Mouse (Mus musculus) B cell, adult 2 months (primary cell): Measurements from ENCODE around the gene Mid1.
"Not testable (repeated sequence)": the region's sequence is repeated elsewhere in the genome, so short reads cannot be mapped to it uniquely, and the experiment has no call there.

Source experiments
- DNase-seq, 2 experiments: peaks; one replicate each; pipeline ENCODE4 v3.0.0; 2022

Gene Mid1

DNA sequence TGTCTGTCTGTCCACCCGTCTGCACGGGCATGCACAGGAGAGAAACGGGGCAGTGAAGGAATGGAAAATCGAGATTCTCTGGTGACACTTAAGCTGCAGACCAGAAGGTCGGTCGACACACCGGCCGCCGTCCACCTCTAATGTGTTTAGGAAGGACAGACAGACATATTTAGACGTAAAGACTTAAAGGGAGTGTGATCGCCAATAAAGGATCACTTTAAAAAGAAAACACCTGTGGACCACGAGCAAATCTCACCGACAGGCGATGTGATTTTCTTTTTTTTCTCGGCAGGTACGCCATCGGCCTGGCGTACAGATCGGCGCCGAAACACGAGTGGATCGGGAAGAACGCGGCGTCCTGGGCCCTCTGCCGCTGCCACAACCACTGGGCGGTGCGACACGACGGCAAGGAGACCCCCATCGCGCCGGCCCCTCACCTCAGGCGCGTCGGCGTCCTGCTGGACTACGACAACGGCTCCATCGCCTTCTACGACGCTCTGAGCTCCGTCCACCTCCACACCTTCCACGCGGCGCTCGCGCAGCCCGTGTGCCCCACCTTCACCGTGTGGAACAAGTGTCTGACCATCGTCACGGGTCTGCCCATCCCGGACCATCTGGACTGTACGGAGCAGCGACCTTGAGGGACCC is 303.7 kb downstream of the Mid1 start:
- DNase-seq, result peak; percentile 29 to 46

GRCm38 (mm10) chrX:169989219-169989595 is 304.2 kb downstream of the Mid1 start:
- DNase-seq, result peak in 1 of 2 experiments; percentile 43

DNA sequence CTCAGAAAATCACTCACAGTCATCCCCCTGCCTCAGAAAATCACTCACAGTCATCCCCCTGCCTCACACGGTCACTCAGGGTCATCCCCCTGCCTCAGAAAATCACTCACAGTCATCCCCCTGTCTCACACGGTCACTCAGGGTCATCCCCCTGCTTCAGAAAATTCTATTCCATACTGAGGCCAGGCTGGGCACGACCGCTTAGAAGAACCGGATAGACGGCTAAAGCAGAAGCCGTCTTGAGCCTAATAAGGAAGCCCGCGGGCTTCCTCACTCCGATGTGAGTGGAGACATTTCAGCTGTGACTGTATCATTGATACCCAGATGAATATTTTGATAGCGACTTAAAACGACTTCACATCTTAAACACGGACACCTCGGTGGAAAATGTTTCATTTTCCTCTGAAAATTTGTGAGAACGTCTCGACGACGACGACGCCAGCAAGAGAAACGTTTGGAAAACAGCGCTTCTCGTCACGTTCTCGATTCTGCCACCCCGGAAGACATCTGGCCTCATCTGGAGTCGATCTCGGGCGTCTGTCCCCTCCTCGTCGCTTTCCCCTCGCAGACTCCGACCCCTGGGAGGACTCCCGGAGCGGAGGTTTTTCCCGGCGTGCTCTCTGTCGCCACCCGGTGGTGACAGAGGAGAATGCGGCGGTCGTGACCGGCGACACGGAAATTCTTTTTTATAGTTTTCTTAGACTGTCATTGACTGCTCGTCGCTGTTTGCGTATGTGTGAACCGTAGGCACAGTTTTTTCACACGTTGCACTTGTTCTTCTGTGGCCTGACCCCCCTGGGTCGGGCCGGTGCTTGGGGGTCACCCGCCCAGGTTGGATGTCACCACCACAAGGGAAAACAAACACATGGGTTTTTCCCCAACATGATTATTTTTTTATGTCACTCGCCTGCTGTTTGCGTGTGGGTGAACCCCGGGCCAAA is 305.0 kb downstream of the Mid1 start:
- DNase-seq, result peak; percentile 85 to 87

DNA sequence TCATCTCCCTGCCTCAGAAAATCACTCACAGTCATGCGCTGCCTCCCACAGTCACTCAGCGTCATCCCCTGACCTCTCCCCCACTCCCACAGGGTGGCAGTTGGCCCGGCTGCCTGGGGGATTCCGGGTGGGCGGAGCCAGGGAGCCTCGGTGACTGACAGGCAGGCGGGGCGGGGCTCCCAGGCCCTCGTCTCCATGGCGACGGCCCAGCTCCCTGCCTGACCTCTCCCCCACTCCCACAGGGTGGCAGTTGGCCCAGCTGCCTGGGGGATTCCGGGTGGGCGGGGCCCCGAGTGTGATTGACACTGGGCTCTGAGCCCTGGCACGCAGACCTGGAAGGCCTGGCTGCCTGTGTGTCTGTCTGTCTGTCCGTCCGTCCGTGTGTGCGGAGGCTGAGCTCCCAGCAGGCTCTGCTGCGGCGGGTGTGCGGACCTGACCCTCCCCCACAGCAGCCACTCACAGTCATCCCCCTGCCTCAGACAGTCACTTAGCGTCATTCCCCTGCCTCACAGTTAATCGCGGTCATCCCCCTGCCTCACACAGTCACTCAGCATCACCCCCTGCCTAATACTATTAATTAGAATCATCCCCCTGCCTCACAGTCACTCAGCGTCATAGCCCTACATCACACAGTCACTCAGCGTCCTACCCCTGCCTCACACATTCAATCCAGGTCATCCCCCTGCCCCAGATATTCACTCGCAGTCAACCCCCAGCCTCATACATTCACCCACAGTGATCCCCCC is 306.3 kb downstream of the Mid1 start:
- DNase-seq, result peak; percentile 100

GRCm38 (mm10) chrX:169992086-169992930 is 307.3 kb downstream of the Mid1 start:
- DNase-seq, result peak in 1 of 2 experiments; percentile 33

- peak; percentile 31 to 42 for DNase-seq
These were observed 308.1 kb downstream of the Mid1 start for GRCm38 (mm10) chrX:169992951-169993547.

DNA sequence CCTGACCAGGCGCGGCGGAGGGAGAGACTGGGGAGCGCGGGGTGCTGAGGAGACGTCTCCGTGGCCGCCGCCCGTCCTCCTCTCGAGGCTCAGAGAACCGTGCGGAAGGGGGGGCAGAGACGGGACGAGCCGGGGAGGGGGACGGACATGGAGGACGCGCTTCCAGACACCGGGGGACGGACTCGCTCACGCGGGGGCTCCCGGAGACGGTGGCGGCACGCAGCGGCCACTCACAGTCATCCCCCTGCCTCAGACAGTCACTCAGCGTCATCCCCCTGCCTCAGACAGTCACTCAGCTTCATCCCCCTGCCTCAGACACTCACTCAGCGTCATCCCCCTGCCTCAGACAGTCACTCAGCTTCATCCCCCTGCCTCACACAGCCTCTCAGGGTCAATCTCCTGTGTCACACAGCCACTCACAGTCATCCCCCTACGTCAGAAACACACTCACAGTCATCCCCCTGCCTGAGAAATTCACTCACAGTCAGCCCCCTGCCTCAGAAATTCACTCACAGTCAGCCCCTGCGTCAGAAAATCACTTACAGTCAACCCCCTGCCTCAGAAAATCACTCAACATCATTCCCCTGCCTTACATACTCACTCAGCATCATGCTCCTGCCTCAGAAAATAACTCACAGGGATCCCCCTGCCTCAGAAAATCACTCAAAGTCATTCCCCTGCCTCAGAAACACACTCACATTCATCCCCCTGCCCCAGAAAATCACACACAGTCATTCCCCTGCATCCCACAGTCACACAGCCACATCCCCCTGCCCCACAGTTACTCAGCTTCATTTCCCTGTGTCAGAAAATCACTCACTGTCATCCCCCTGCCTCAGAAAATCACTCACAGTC is 309.2 kb downstream of the Mid1 start:
- DNase-seq, result peak; percentile 53 to 58

DNA sequence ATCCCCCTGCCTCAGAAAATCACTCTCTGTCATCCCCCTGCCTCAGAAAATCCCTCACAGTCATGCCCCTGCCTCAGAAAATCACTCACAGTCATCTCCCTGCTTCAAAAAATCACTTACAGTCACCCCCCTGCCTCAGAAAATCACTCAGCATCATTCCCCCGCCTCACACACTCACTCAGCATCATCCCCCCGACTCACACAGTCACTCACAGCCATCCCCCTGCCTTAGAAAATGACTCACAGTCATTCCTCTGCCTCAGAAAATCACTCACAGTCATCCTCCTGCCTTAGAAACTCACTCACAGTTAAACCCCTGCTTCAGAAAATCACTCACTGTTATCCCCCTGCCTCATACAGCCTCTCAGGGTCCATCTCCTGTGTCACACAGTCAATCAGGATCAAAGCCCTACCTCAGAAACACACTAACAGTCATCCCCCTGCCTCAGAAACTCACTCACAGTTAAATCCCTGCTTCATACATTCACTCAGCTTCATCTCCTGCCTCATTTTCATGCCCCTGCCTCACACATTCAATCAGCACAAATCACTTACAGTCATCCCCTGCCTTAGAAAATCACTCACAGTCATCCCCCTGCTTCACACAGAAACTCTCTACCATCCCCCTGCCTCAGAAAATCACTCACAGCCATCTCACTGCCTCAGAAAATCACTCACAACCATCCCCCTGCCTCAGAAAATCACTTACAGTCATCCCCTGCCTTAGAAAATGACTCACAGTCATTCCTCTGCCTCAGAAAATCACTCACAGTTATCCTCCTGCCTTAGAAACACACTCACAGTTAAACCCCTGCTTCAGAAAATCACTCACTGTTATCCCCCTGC is 310.1 kb downstream of the Mid1 start:
- peak in 1 of 2 experiments; percentile 54 for DNase-seq

- DNase-seq, result peak; percentile 27 to 43
These were observed 311.0 kb downstream of the Mid1 start for GRCm38 (mm10) chrX:169995909-169996521.

GRCm38 (mm10) chrX:169996926-169997325 is 311.9 kb downstream of the Mid1 start:
- DNase-seq, result peak; percentile 96 to 99

- not testable (repeated sequence) for DNase-seq
These were observed 312.5 kb downstream of the Mid1 start for GRCm38 (mm10) chrX:169997456-169997853.

GRCm38 (mm10) chrX:169997854-169998456 is 313.0 kb downstream of the Mid1 start:
- DNase-seq, result peak; percentile 100

DNA sequence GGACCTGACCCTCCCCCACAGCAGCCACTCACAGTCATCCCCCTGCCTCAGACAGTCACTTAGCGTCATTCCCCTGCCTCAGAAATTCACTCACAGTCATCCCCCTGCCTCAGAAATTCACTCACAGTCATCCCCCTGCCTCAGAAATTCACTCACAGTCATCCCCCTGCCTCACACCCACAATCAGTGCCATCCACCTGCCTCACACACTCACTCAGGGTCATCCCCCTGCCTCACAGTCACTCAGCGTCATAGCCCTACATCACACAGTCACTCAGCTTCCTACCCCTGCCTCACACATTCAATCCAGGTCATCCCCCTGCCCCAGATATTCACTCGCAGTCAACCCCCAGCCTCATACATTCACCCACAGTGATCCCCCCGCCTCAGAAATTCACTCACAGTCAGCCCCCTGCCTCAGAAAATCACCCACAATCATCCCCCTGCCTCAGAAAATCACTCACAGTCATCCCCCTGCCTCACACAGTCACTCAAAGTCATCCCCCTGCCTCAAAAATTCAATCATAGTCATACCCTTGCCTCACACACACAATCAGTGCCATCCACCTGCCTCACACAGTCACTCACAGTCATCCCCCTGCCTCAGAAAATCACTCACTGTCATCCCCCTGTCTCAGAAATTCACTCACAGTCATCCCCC is 313.7 kb downstream of the Mid1 start:
- DNase-seq, result not testable (repeated sequence)

DNA sequence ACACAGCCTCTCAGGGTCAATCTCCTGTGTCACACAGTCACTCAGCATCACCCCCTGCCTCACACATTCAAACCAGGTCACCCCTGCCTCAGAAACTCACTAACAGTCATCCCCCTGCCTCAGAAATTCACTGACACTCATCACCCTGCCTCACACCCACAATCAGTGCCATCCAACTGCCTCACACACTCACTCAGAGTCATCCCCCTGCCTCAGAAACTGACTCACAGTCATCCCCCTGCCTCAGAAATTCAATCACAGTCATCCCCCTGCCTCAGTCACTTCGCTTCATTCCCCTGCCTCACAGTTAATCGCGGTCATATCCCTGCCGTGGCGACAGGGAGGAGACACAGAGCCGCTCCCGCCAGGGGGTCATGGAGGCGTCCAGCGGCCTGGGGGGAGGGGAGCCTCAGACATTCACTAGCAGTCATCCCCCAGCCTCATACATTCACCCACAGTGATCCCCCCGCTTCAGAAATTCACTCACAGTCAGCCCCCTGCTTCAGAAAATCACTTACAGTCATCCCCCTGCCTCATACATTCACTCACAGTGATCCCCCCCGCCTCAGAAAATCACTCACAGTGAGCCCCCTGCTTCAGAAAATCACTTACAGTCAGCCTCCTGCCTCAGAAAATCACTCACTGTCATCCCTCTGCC is 314.4 kb downstream of the Mid1 start:
- DNase-seq, result peak; percentile 42 to 43

GRCm38 (mm10) chrX:169999912-170000641 is 315.1 kb downstream of the Mid1 start:
- DNase-seq, result not testable (repeated sequence)

GRCm38 (mm10) chrX:170000642-170001387 is 315.8 kb downstream of the Mid1 start:
- peak in 1 of 2 experiments; percentile 18 for DNase-seq
